Mouse (Mus musculus) right cerebral cortex, adult 2 months (tissue): Measurements from ENCODE around the gene Il11ra1.
A peak's percentile ranks its signal among the peaks of the same experiment; 100 is the strongest.
"Not testable (repeated sequence)": the region's sequence is repeated elsewhere in the genome, so short reads cannot be mapped to it uniquely, and the experiment has no call there.

Source experiments
- DNase-seq, 2 experiments: peaks; one replicate each; pipeline ENCODE4 v3.0.0; 2021 to 2022; ENCODE audit warnings: low spot score in 2 of 2

Gene Il11ra1

GRCm38 (mm10) chr4:41699783-41700182 is at the start of gene Il11ra1:
Gene Il11ra1, plus strand, starts transcription at chr4:41699989.
- DNase-seq: not testable (repeated sequence)

- peak; percentile 77 to 82 for DNase-seq
Observed at GRCm38 (mm10) chr4:41653296-41653695, 46.5 kb upstream of the Il11ra1 start.

- no peak for DNase-seq
Observed at GRCm38 (mm10) chr4:41653730-41654129, 46.1 kb upstream of the Il11ra1 start.

- peak; percentile 42 to 63 for DNase-seq
Observed at GRCm38 (mm10) chr4:41654217-41654616, 45.6 kb upstream of the Il11ra1 start.

GRCm38 (mm10) chr4:41655525-41655924 is 44.3 kb upstream of the Il11ra1 start:
- no peak for DNase-seq

GRCm38 (mm10) chr4:41658566-41659384 is 41.0 kb upstream of the Il11ra1 start:
- no peak for DNase-seq

- no peak for DNase-seq
Observed at GRCm38 (mm10) chr4:41659556-41659955, 40.2 kb upstream of the Il11ra1 start.

GRCm38 (mm10) chr4:41660851-41661430 is 38.8 kb upstream of the Il11ra1 start:
- DNase-seq: no peak

GRCm38 (mm10) chr4:41662723-41663122 is 37.1 kb upstream of the Il11ra1 start:
- DNase-seq: no peak

GRCm38 (mm10) chr4:41663614-41664013 is 36.2 kb upstream of the Il11ra1 start:
- no peak for DNase-seq

- no peak for DNase-seq
Observed at GRCm38 (mm10) chr4:41664533-41664932, 35.3 kb upstream of the Il11ra1 start.

- no peak for DNase-seq
Observed at GRCm38 (mm10) chr4:41665009-41665675, 34.6 kb upstream of the Il11ra1 start.

- DNase-seq: no peak
Observed at GRCm38 (mm10) chr4:41666646-41667045, 33.1 kb upstream of the Il11ra1 start.

- DNase-seq: no peak
Observed at GRCm38 (mm10) chr4:41670836-41671235, 29.0 kb upstream of the Il11ra1 start.

- no peak for DNase-seq
Observed at GRCm38 (mm10) chr4:41671500-41671899, 28.3 kb upstream of the Il11ra1 start.

GRCm38 (mm10) chr4:41671963-41672480 is 27.8 kb upstream of the Il11ra1 start:
- no peak for DNase-seq

GRCm38 (mm10) chr4:41672522-41672963 is 27.2 kb upstream of the Il11ra1 start:
- no peak for DNase-seq

- DNase-seq: no peak
Observed at GRCm38 (mm10) chr4:41673186-41673585, 26.6 kb upstream of the Il11ra1 start.

GRCm38 (mm10) chr4:41676248-41677005 is 23.4 kb upstream of the Il11ra1 start:
- no peak for DNase-seq

- DNase-seq: no peak
Observed at GRCm38 (mm10) chr4:41677006-41677629, 22.7 kb upstream of the Il11ra1 start.

GRCm38 (mm10) chr4:41678863-41679262 is 20.9 kb upstream of the Il11ra1 start:
- no peak for DNase-seq
